Mouse (Mus musculus) spleen, postnatal 4 days (tissue): ENCODE data around the gene Txndc8.

Experiments used
- DNase-seq, 2 experiments: peaks; one replicate each; pipeline ENCODE4 v3.0.0; 2022; ENCODE audit warnings: low spot score in 2 of 2

The Txndc8 gene

DNA sequence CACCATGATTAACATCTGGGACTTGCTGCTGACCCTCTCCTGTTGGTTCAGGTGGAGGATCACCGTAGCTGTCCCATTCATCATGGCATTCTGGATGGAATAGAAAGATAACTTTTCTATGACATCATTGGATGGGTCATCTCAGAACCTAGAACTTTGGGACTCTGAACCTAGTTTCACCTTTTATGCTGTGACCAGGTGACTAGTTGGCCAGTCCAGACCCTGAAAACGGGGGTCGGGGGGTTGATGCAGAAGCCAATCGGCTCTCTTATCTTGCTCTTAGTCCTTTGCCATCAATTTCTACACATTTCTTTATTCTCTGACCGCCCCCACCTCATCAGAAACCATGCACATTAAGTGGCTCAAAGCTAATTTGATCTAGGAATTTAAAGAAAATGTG is at the start of gene Txndc8:
Gene Txndc8 (minus strand): TSS at position 101 of the 400 bp plus-strand sequence.
- DNase-seq = no peak

DNA sequence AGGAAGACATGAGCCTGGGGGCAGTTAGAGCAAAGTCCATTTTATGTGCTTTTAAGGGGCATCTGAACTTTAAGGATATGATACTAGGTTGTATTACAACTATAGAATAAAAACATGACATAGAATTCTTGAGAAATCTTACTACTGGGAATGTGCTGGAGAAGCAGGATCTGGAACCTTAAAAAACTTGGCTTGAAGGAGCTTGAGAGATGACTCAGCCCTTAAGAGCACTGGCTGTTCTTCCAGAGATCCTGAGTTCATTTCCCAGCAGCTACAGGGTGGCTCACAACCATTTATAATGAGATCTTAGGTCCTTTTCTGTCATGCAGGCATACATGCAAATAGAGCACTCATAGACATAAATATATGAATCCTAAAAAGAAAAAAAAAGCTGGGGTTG is 46.7 kb upstream of the Txndc8 start:
- no peak for DNase-seq

DNA sequence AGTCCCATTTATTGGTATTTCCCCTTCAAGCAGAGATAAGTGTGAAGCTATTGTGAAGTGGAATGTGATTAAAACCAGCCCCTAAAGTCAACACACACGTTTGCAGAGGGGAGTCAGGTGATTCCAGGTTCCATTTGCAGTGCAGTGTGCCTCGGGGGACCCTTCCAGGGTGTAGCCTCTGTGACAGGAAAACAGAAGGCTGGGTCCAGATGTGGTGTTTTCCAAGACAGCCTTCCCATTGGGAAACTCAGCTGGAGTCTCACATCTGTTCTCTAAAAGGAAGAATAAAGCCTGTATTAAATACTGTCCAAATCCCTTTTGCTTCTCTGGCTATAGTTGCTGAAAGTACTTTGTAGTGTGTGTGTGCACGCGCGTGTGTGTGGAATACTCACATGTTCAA is 45.5 kb upstream of the Txndc8 start:
- DNase-seq = no peak

DNA sequence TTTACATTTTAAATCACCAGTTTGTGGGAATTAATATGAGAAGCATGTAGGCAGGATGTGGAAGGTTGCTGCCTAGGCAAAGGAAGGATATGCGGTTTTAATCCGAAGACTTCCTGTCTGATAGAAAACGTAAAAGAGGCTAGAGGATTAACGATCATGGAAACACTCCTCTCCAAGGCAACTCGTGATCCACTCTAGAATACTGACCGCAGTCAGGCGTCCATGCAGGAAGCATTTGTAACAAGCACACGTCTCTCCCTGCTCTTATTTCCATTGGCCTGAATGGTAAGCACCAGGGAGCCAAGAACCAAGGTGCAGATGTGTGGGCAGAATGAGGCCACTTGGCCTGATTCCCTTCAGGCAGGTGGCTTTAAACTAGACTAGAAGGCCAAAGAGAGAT is 41.8 kb upstream of the Txndc8 start:
- DNase-seq = no peak

DNA sequence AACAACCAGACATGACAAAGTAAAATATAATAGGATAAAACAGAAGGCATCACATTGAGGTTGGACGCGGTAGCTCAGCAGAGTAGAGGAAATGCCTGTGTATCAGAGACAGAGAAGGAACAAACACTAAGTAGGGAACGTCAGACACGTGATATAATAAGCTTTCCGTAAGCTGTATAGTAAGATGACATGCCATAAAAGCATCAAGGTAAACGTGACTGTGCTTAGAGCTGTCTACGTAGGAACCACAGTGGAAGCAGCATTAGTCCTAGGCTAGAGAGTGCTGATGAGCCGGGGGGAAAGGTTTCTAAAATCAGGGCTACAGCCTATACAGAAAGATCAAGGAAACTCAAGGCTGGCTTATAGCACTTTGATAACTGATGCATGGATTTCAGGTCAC is 41.4 kb upstream of the Txndc8 start:
- DNase-seq = no peak

DNA sequence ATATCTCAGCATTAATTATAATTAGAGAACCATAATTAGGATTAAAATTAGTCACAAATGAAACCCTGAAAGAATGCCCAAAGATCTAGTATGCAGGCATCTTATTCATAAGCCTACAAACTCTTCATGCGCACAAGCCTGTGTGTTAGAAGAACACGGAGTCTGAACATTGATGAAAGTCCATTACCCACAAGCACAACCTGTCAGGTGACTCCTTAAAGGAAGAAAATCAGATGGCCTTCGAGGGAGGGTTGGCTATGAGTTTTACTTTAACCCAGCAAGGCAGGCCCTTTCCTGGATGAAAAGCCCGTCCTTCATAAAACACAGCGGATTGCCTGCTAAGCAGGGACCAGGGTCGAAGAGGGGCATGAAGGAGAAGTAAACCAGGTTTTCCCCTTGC is 35.9 kb upstream of the Txndc8 start:
- no peak for DNase-seq

DNA sequence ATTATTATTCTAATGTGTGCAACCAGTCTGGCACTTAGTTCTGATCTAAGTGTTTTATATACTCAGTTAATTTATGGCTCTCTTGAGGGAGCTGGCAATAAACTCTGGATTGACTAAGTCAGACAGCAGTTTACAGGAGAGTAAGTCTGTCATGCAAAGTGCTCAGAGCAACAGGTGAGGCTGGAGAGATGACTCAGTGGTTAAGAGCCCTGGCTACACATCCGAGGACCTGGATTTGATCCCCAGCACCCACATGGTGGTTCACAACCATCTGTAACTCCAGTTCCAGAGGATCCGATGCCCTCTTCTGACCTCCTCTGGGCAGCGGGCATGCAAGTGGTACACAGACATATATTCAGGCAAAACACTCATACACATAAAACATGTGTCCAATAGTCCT is 35.4 kb upstream of the Txndc8 start:
- no peak for DNase-seq

DNA sequence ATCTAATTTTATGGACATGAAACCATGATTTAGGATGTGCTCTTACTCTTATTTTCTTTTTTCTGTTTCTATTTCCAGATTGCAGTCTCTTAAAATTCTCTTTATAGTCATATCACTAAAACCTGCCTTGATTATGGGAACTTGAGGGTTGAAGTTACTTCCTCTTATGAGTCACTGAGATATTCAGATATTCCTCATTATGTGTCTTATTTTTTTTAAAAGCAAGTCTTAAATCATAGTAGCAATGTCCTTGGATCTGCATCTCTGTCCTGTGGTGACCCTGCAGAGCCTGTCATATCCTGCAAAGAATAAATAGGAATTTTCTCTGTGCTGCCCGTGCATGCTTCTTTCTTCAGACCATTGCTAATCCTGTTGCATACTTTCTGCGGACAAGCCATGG is 31.2 kb upstream of the Txndc8 start:
- DNase-seq = no peak

DNA sequence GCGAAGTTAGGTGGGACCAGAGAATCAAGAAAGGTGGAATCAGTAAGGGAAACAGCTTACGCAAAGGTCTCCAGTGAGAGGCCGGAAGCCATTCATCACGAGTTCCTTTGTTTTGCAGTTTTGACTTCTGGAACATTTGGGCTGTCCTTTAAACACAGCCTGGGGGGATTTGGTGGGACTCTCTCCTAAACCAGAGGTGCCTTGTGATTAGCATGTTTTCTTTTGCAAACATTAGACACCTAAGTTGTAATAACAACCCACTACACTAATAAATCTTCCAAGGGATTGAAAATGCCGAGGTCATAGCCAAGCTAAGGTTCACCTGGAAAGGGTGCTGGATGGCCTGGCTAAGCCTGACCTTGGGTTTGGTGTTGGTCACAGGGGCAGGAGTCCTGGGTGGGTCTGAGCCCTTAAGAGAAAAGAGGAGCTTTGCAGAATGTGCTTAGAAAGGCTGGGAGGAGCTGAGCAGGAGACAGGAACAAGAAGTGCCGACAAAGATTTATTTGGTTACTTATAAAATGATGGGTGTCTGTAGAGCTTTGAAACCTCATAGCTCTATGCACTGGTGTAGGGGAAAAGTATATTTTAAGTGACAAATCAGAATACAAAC is 28.3 kb upstream of the Txndc8 start:
- DNase-seq = no peak

DNA sequence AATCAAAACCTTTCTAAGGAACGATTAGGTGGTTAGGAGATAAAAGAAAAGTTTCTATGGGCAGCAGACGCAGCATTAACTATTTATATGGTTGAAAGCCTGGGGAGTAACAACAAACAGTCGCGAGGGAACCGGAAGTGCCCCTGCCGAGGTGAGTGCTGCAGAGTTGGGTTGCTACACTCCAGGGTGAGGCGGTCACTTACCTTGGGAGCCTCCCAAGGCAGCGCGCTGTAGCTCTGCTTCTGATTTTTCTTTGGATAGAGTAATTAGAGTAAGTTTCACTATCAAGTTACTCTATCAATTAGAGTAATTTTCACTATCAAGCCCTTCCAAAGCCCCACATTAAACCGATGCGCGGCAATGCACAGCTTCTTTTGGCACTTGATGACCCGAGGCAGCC is 25.7 kb upstream of the Txndc8 start:
- DNase-seq = no peak

DNA sequence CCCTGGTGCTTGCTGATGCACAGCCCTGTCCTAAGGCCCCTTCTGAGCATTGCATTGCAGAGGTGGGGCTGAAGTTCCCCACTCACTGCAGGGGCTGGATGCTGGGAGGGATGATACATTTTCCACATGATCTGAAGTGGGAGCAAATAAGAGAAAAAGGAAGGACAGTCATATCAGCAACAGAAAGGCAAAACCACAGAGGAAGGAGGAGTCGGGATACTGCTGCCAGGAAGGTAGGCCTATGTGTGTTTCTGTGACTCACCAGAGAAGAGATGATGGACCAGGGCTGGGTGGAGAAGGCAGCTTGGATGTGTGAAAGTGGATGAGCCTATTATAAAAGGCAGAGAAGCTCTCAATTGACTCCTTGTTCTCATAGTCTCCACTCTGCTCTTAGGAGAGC is 23.8 kb upstream of the Txndc8 start:
- no peak for DNase-seq

DNA sequence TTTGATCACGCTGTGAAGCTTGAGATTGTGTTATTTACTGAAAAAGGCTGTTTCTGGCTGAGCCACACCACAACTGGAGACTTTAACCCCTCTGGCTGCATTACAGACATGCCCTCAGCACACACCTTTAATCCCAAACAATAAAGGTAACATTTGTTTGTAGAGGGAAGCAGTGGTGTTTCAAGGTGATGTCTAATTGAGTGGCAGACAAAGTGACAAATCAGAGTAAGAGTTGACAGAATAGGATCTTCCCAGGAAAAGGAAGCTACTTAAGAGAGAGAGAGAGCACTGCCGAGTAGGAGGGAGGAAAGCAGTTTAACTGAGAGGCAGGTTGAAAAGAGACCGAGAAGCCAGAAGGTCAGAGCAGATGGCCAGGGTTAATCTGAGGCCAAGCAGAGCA is 5.4 kb downstream of the Txndc8 start:
- no peak for DNase-seq

DNA sequence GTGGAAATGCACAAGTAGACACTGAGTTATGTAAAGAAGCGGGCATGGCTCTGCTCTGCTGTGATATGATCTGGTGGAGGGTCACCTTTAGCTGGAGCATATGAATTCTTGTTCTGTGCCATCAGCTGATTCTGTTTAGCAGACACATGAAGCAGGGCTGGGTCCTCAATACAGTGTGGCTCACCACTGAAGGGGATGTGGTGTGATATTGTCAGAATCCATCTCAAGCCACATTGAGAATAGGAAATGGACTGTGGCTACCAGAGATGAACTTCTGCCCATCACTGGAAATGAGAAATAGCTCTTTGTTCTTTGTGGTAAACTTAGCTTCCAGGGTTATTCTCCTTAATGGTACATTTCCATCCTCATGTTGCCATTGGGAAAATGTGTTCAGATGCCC is 17.5 kb downstream of the Txndc8 start:
- no peak for DNase-seq

DNA sequence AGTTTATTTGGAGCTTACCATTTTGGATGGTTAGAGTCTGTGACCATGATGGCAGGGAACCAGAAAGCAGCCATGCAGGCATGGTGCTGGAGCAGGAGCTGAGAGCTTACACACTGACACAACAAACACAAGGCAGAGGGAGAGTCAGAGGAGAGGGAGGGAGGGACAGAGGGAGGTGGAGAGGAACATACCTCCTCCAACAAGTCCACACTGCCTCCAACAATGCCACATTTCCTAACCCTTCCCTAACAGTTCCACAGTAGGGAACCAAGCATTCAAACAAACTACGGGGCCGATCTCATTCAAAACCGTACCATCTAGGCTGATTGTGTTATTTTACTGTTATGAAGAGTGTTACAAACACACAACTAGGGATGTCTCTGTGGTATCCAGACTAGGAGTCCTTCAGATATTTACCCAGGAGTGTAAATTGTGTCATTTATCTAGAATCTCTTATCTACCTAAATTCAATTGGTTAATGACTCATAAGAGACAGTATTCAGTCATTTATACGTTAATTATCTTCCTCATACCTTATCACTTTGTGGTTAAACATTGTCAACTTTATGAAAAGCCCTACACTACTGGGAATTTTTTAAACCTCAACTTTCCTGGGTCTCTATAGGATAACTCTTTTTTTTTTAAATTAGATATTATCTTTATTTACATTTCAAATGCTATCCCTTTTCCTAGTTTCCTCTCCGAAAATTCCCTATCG is 34.4 kb downstream of the Txndc8 start:
- no peak for DNase-seq

DNA sequence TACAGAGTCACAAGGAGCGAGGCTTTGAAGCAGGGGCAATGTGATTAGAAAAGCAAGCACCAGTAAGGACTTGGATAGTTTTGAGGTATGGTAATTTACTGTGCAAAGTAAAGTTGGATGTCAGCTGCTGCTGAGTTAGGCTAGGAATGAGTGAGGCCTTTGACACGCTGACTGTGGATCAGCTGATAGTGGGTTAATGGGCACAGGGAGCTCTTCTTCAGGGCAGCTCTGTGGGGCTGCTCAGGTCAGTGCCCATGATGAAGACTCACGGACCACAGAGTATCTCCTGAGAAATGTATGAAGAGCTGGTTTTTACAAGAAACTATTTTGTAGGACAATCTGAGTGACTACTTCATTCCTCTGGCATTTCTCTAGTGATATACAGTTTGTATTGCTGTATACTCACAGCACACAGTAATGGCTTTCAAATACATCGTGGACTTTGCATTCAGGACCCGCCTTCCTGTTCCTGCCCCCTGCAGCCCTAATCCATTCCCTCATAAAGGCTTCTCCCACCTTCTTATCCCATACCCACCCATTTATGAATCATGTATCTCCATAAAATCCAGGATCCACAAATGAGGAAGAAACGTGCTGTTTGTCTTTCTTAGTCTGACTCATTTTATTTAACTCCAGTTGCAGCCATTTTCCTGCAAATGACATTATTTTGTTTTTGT is 35.2 kb downstream of the Txndc8 start:
- no peak for DNase-seq

DNA sequence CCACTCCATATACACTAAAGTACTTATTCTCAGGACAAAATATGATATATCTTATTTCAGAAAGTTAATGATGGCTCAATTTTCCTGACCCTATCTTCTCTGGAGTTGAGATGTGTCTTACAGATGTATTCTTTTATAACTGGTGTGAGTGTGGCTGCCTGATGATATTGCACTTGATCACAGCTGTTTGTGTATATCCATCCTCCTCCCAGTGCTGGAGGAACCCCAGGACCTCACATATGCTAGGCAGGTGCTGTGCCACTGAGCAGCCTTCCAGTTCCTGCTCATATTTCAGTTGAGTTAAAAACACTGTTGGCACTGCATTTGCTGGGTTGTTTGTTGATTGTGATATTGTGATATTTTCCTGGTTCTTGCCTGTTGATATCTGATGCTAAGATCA is 38.6 kb downstream of the Txndc8 start:
- no peak for DNase-seq

DNA sequence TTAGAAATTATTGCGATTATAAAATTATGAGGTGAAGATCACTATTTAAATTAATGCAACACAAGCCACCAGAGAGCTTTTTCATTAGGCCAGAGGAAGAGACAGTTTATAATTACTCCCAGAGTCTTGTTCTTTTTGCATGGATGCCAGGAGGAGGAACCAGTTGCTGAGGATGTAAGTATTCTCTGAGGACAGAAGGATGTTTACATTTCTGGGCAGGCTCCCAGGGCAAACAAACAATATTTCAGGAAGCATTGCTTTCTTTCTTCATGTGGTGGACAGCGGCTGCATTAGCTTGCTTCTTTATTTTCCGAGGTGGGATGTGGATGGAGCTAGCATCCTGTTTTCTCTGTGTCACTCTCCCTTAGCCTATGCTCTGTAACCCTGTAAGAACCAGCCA is 41.7 kb downstream of the Txndc8 start:
- no peak for DNase-seq

DNA sequence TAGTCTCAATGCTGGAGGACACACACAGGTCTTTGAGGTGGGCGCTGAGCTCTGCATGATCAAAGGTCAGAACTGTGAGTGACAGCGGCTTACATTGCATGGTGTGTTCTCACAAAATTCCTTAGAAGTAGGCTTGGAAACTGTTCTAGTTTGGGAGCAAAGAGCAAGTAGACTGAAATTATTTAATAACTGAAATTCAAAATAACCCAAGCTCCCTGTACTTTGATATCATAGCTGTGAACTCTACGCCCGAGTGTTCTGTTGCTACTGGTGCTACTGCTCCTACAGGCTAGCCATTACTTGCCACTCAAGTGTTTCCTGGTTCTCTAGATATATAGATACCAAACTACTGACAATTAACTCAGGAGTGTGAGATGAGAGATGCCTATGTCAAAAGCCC is 43.4 kb downstream of the Txndc8 start:
- DNase-seq = no peak

DNA sequence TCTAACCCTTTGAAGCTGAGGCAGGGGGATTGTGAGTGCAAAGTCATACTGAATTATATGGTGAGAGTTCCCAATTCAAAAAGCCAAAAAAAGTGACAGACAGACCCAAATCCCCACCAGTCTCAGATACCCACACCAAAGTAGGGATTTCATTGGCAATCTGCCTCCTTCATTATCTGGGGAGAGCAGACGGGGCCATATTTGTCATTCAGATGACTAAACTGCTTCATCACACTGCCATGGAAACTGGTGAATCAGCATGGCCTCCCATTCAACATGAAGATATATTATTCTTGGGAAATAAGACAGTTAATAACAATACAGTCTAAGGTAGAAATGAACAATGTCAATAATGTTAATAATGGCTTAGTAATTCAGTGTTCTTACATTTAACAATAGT is 44.8 kb downstream of the Txndc8 start:
- no peak for DNase-seq

DNA sequence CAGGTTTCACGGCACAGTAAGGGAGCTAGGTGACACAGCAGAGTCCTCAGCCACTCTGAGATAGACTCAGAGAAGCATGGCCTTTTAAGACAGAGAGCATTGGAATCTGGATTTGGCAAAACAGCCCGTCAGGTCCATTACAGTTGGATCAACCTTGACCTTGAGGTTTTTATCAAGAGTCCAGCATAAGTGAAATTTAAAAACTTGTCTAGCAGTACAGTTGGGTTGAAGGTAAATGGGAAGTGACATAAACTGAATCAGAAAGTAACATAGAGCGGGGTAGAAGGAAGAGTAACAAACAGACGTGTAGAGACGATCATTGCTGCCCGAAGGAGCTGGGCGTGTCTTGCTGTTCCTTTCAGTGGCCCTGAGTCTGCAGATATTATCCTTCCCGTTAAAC is 49.9 kb downstream of the Txndc8 start:
- no peak for DNase-seq

DNA sequence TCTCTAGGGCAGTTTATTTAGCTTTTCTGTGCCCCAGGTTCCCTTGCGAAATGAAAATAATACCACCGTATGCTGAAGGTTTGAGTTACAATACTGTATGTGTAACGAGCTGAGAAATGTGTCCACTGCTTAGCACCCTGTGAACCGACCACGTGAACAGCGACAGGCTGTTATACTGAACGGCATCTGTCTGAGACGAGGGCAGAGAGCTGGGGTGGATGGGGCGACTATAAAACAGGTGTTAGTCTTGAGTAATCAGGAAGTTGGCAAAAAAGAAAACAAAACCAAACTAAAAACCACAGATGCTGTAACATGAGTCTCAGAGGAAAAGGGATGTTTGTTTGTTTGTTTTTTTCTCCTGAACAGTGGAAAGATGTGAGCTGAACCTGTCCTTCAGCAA is 50.8 kb downstream of the Txndc8 start:
- DNase-seq = no peak

DNA sequence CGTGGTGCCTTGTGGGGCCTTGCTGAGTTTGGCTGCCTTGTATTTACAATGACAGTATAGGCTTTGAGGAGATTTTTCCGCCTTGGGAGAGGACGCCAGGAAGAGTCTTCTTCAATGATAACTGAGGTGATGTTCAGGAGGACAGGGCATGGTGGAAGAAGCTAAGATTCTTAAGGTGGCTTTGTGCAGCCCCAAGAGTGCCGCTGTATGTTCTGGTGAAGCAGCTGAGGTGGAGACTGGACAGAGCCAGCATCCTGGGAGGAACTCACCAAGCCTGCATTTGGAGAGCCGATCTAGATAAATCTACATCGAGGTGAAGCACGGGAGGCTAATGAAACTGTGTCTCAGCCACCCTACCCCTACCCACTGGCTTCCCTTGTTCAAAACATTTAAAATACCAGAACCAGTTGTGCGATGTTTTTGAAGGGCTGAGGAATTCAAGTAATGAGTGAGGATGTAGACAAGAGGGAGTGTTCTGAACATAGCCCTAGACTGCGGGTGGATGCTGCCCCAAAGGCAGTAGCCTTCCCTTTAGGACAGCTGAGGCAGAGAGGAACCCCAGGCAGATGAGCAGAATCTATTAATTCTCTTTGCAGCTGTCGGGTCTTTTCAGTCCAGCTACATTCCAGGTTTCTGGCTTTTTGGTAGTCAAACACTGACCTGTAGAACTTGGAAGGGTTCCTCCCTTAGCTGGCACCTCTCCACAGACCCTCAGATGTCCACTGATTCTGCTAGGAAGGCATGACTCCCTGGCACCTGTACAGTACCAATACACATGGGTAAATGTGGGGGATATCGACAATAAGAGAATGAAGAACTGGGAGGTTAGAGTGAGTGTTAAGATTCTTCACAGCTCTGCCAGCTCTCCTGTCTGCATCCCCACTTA is 51.5 kb downstream of the Txndc8 start:
- peak in 1 of 2 experiments; percentile 66 for DNase-seq
